Mouse (Mus musculus): Measurements from ENCODE around the gene Prss56.

DNA sequence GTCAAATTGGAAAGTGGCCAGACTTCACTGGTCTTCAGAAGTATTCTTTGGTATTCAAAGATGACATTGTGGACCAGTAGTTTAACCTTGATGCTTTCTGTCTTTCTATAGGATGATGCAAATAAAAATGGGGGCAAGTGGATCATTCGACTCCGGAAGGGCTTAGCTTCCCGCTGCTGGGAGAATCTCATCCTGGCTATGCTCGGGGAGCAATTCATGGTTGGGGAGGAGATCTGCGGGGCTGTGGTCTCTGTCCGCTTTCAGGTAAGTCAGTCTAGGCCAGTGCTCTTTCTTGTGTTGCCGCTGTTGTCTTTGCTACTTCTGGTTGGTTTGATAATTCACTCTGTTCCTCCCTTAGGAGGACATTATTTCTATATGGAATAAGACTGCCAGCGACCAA, 42.6 kb downstream of the Prss56 start:
- TF ChIP-seq ETS1 (conservative IDR thresholded peaks at IDR 0.05; ENCODE audit: low read depth, low read length) (no peak), NRF1 (IDR thresholded peaks at IDR 0.05; ENCODE audit: low read depth, low read length) (no peak), CTCF (conservative IDR thresholded peaks at IDR 0.05 in 1 of 2, IDR thresholded peaks at IDR 0.05 in 1 of 2; ENCODE audit: low read depth in 2 of 2, low read length in 2 of 2) (no peak), SMC3 (IDR thresholded peaks at IDR 0.05; ENCODE audit: low read depth, low read length) (no peak), POLR2A (IDR thresholded peaks at IDR 0.05; ENCODE audit: low read depth, low read length) (no peak), JUND (conservative IDR thresholded peaks at IDR 0.05; ENCODE audit: low read depth, low read length) (no peak), RCOR1 (conservative IDR thresholded peaks at IDR 0.05; ENCODE audit: low read depth, low read length) (no peak), ZKSCAN1 (IDR thresholded peaks at IDR 0.05; ENCODE audit: borderline replicate concordance, low read depth, low read length) (no peak), PAX5 (IDR thresholded peaks at IDR 0.05; ENCODE audit: low read length) (no peak), TBP (conservative IDR thresholded peaks at IDR 0.05; ENCODE audit: low read depth, low read length) (no peak), EP300 (IDR thresholded peaks at IDR 0.05; ENCODE audit: low read length) (no peak), MAX (IDR thresholded peaks at IDR 0.05; ENCODE audit: low read length) (no peak), NELFE (IDR thresholded peaks at IDR 0.05; ENCODE audit: low read depth, low read length) (no peak)
